Mouse (Mus musculus): ENCODE measurements at regions not wholly inside any gene's neighbourhood (a gene's known extent, or its start where the extent isn't known, plus 50 kb on each side); places are given as distances from the start of the nearest gene placed in this dataset.

- in situ Hi-C loops (cut with MboI; ENCODE audit: low pct_unique_long_range_greater_than_20kb in 1 of 2, low sequenced_read_pairs in 2 of 2, unreplicated experiment in 1 of 2): no loop called here
These were observed 109.5 kb downstream of the Dact1 start for GRCm38 (mm10) chr12:71419161-71419560.

GRCm38 (mm10) chr12:71426023-71426719 is 116.5 kb downstream of the Dact1 start:
- in situ Hi-C loops (cut with MboI; ENCODE audit: low pct_unique_long_range_greater_than_20kb in 1 of 2, low sequenced_read_pairs in 2 of 2, unreplicated experiment in 1 of 2): no loop called here

GRCm38 (mm10) chr12:71427974-71428373 is 118.3 kb downstream of the Dact1 start:
- in situ Hi-C loops (cut with MboI; ENCODE audit: low pct_unique_long_range_greater_than_20kb in 1 of 2, low sequenced_read_pairs in 2 of 2, unreplicated experiment in 1 of 2): no loop called here

- in situ Hi-C loops (cut with MboI; ENCODE audit: low pct_unique_long_range_greater_than_20kb in 1 of 2, low sequenced_read_pairs in 2 of 2, unreplicated experiment in 1 of 2): no loop called here
These were observed 120.0 kb downstream of the Dact1 start for GRCm38 (mm10) chr12:71429561-71430200.

- in situ Hi-C loops (cut with MboI; ENCODE audit: low pct_unique_long_range_greater_than_20kb in 1 of 2, low sequenced_read_pairs in 2 of 2, unreplicated experiment in 1 of 2): no loop called here
These were observed 120.6 kb downstream of the Dact1 start for GRCm38 (mm10) chr12:71430331-71430730.

GRCm38 (mm10) chr12:71431116-71431515 is 121.4 kb downstream of the Dact1 start:
- in situ Hi-C loops (cut with MboI; ENCODE audit: low pct_unique_long_range_greater_than_20kb in 1 of 2, low sequenced_read_pairs in 2 of 2, unreplicated experiment in 1 of 2): no loop called here

- in situ Hi-C loops (cut with MboI; ENCODE audit: low pct_unique_long_range_greater_than_20kb in 1 of 2, low sequenced_read_pairs in 2 of 2, unreplicated experiment in 1 of 2): no loop called here
These were observed 124.0 kb downstream of the Dact1 start for GRCm38 (mm10) chr12:71433549-71434200.

GRCm38 (mm10) chr12:71438254-71438653 is 128.6 kb downstream of the Dact1 start:
- in situ Hi-C loops (cut with MboI; ENCODE audit: low pct_unique_long_range_greater_than_20kb in 1 of 2, low sequenced_read_pairs in 2 of 2, unreplicated experiment in 1 of 2): no loop called here

- in situ Hi-C loops (cut with MboI; ENCODE audit: low pct_unique_long_range_greater_than_20kb in 1 of 2, low sequenced_read_pairs in 2 of 2, unreplicated experiment in 1 of 2): no loop called here
These were observed 131.2 kb downstream of the Dact1 start for GRCm38 (mm10) chr12:71440863-71441262.

GRCm38 (mm10) chr12:71441272-71441671 is 131.6 kb downstream of the Dact1 start:
- in situ Hi-C loops (cut with MboI; ENCODE audit: low pct_unique_long_range_greater_than_20kb in 1 of 2, low sequenced_read_pairs in 2 of 2, unreplicated experiment in 1 of 2): no loop called here

GRCm38 (mm10) chr12:71446177-71446891 is 136.7 kb downstream of the Dact1 start:
- in situ Hi-C loops (cut with MboI; ENCODE audit: low pct_unique_long_range_greater_than_20kb in 1 of 2, low sequenced_read_pairs in 2 of 2, unreplicated experiment in 1 of 2): no loop called here

GRCm38 (mm10) chr12:71446892-71447268 is 137.2 kb downstream of the Dact1 start:
- in situ Hi-C loops (cut with MboI; ENCODE audit: low pct_unique_long_range_greater_than_20kb in 1 of 2, low sequenced_read_pairs in 2 of 2, unreplicated experiment in 1 of 2): no loop called here

GRCm38 (mm10) chr12:71449032-71449431 is 139.3 kb downstream of the Dact1 start:
- in situ Hi-C loops (cut with MboI; ENCODE audit: low pct_unique_long_range_greater_than_20kb in 1 of 2, low sequenced_read_pairs in 2 of 2, unreplicated experiment in 1 of 2): no loop called here

GRCm38 (mm10) chr12:71450128-71450527 is 140.4 kb downstream of the Dact1 start:
- in situ Hi-C loops (cut with MboI; ENCODE audit: low pct_unique_long_range_greater_than_20kb in 1 of 2, low sequenced_read_pairs in 2 of 2, unreplicated experiment in 1 of 2): no loop called here

- in situ Hi-C loops (cut with MboI; ENCODE audit: low pct_unique_long_range_greater_than_20kb in 1 of 2, low sequenced_read_pairs in 2 of 2, unreplicated experiment in 1 of 2): no loop called here
These were observed 141.2 kb downstream of the Dact1 start for GRCm38 (mm10) chr12:71450680-71451463.

GRCm38 (mm10) chr12:71456900-71457299 is 147.2 kb downstream of the Dact1 start:
- in situ Hi-C loops (cut with MboI; ENCODE audit: low pct_unique_long_range_greater_than_20kb in 1 of 2, low sequenced_read_pairs in 2 of 2, unreplicated experiment in 1 of 2): no loop called here

GRCm38 (mm10) chr12:71458559-71459176 is 149.0 kb downstream of the Dact1 start:
- in situ Hi-C loops (cut with MboI; ENCODE audit: low pct_unique_long_range_greater_than_20kb in 1 of 2, low sequenced_read_pairs in 2 of 2, unreplicated experiment in 1 of 2): no loop called here

- in situ Hi-C loops (cut with MboI; ENCODE audit: low pct_unique_long_range_greater_than_20kb in 1 of 2, low sequenced_read_pairs in 2 of 2, unreplicated experiment in 1 of 2): no loop called here
These were observed 151.0 kb downstream of the Dact1 start for GRCm38 (mm10) chr12:71460643-71461042.

Measured in mouse embryonic stem cell (cell line).